Mouse (Mus musculus): ENCODE data around the gene Arhgap27.
"Not testable (repeated sequence)": the region's sequence is repeated elsewhere in the genome, so short reads cannot be mapped to it uniquely, and the experiment has no call there.

Arhgap27 gene

DNA sequence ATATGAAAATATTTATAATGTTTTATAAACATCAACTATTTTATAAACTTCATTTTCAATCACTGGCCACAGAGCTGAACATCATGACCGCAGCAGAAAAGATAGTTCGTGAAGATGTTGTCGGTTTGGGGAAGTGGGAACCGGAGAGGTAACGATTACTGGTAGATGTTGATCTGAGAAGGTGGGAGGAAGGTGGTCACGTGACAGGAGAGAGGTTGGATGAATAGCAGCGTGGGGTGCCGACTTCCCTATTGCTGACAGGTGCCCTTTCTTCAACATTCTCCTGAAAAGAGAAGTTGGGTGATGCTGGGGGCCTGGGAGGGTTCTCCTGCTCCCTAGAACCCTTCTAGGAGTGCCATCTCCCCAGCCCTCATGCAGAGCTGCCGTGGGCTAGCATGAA is 59.0 kb downstream of the Arhgap27 start:
- no peak for DNase-seq (ENCODE audit: low read depth, low spot score)

GRCm38 (mm10) chr11:103294772-103295171 is 68.7 kb downstream of the Arhgap27 start:
- no peak for DNase-seq (ENCODE audit: low read depth, low spot score)

DNA sequence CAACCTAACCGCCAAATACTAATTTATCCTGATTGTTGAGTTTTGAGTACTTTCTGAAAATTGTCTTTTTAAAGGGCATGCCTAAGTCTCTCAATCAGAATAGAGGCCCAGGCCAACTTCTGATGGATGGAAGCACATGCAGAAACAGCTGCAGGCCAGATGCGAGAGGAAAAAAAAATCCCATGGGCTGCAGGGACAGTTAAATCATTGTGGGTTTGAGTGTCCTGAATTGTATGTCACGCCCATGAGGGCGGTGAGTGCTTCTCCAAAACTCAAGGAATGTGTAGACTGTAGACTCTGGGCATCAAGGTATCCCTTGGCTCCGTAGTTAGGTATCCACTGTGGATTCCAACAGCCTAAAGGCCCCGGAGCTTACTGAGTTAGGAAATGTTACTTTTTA is 69.4 kb downstream of the Arhgap27 start:
- no peak for DNase-seq (ENCODE audit: low read depth, low spot score)

GRCm38 (mm10) chr11:103292890-103293287 is 70.6 kb downstream of the Arhgap27 start:
- DNase-seq (ENCODE audit: low read depth, low spot score) = no peak

DNA sequence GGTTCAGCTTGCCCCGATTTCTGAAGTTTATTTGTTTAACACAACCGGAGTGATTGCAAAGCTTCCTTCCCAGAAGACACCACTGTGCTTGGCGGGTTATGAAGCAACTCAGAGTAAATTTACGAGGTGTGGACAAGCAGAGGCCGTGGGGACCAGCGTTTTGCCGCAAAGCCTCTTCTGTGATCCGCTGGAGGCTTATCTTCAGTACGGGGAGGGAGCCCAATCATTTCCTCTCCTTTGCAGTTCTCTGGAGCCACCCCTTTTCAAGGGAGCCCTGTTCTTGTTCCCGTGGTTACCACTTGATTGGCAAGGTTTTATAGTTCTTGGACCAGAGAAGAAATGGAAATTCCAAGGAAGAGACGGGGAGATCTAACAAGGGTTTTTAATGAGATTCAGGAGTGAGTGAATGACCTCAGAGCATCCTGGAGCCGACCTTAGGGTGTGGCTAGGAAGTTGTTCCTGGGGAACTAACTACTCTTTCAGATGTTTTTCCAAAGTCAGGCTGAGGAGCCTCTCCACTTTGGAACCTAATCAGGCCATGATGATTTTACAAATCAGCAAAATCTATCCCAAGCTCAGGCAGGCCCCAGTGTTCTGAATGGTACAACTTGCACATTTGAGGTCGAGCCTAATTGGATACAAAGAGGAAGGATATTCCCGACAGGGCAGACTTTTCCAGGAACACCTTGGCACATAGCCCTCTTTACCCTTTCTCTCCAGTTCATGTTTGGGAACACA is 71.2 kb downstream of the Arhgap27 start:
- peak; percentile 54 for DNase-seq (ENCODE audit: low read depth, low spot score)

GRCm38 (mm10) chr11:103290841-103291240 is 72.7 kb downstream of the Arhgap27 start:
- DNase-seq (ENCODE audit: low read depth, low spot score) = not testable (repeated sequence)

GRCm38 (mm10) chr11:103288291-103288963 is 75.1 kb downstream of the Arhgap27 start:
- no peak for DNase-seq (ENCODE audit: low read depth, low spot score)

GRCm38 (mm10) chr11:103286910-103287309 is 76.6 kb downstream of the Arhgap27 start:
- no peak for DNase-seq (ENCODE audit: low read depth, low spot score)

DNA sequence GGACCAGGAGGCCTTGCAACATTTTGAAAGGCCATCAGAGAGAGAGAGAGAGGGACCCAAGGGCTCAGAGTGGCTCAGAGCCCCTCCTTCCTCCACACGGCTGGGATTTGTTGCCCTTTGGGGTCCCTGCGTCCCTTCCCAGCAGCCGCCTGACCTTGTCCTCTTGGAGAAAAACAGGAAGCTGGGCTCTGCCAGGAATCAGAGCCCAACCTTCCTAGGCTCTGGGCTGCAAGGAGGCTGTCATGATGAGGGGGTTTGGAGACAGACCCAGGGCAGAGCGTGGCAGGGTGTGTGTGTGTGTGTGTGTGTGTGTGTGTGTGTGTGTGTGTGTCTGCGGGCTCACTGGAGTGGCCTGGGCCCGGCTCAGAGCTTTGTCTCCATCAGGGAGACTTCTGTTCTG is 77.5 kb downstream of the Arhgap27 start:
- no peak for DNase-seq (ENCODE audit: low read depth, low spot score)

DNA sequence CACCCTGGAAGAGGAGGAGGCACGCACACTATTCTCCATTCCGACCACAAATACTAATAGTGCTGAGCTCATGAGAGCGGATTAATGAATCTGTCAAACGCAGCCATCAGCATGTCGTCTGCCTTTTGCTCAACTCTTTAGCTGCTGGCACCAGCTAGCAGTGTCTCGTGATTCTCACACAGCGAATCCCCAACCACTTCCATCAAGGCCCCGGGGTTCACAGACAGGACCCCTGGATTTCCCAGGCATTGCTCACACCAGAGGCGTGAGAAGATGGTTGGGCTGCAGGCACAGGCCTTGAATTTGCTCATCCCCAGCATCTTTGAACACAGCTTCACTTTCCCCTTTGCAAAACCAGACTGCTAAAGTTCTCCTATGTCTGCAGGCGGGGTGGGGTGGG is 78.2 kb downstream of the Arhgap27 start:
- no peak for DNase-seq (ENCODE audit: low read depth, low spot score)

GRCm38 (mm10) chr11:103281784-103282183 is 81.7 kb downstream of the Arhgap27 start:
- DNase-seq (ENCODE audit: low read depth, low spot score) = no peak
